Mouse (Mus musculus): ENCODE data around the gene Lcn9.

The Lcn9 gene

GRCm38 (mm10) chr2:25850330-25850729, 27.4 kb downstream of the Lcn9 start:
- peak; percentile 17 for DNase-seq (ENCODE audit: low read depth)

GRCm38 (mm10) chr2:25852626-25853025, 29.7 kb downstream of the Lcn9 start:
- DNase-seq (ENCODE audit: low read depth): no peak

GRCm38 (mm10) chr2:25853998-25854397, 31.0 kb downstream of the Lcn9 start:
- no peak for DNase-seq (ENCODE audit: low read depth)

- no peak for DNase-seq (ENCODE audit: low read depth)
Measured at GRCm38 (mm10) chr2:25859891-25860290, 36.9 kb downstream of the Lcn9 start.

GRCm38 (mm10) chr2:25862038-25862437, 39.1 kb downstream of the Lcn9 start:
- DNase-seq (ENCODE audit: low read depth): no peak

- DNase-seq (ENCODE audit: low read depth): no peak
Measured at GRCm38 (mm10) chr2:25862696-25863270, 39.8 kb downstream of the Lcn9 start.

- DNase-seq (ENCODE audit: low read depth): no peak
Measured at GRCm38 (mm10) chr2:25863337-25864131, 40.6 kb downstream of the Lcn9 start, which contains the start of gene Kcnt1. Gene Kcnt1, plus strand, starts transcription at chr2:25863734.

GRCm38 (mm10) chr2:25864230-25864629, 41.3 kb downstream of the Lcn9 start:
- DNase-seq (ENCODE audit: low read depth): no peak

- no peak for DNase-seq (ENCODE audit: low read depth)
Measured at GRCm38 (mm10) chr2:25865412-25865811, 42.5 kb downstream of the Lcn9 start.

GRCm38 (mm10) chr2:25866656-25867055, 43.7 kb downstream of the Lcn9 start:
- no peak for DNase-seq (ENCODE audit: low read depth)

All from c-Kit-positive CD71-positive TER-119-negative erythroid progenitor cells, embryonic 14.5 days (primary cell).